Mouse (Mus musculus) bone marrow macrophage, adult 2 months (primary cell): Measurements from ENCODE around the gene Slc9c1. TPM values are rescaled to one million over a fixed set of nuclear protein-coding genes. Genes with fewer than 3 reads are reported as not detected.

Source experiments
- H3K27ac ChIP-seq: 2 replicates; pipeline ENCODE4 v1.5.1; 2012; ENCODE audit warnings: low read depth, low read length; ENCODE audit not compliant: insufficient read depth
- H3K4me1 ChIP-seq: 2 replicates; pipeline ENCODE4 v1.6.1; 2012; ENCODE audit warnings: low read length; ENCODE audit not compliant: control insufficient read depth, insufficient read depth
- H3K4me3 ChIP-seq: 2 replicates; pipeline ENCODE4 v1.5.1; 2012; ENCODE audit warnings: mild to moderate bottlenecking, low read length, moderate library complexity; ENCODE audit not compliant: insufficient read depth
- CTCF ChIP-seq: IDR thresholded peaks from 2 replicates; pipeline ENCODE4 v1.5.1; 2012; ENCODE audit warnings: low read depth, mild to moderate bottlenecking, low read length, moderate library complexity
- POLR2A ChIP-seq: IDR thresholded peaks from 2 replicates; pipeline ENCODE4 v1.6.1; 2012; ENCODE audit warnings: mild to moderate bottlenecking, low read depth, low read length, borderline replicate concordance
- polyA plus RNA-seq: library from polyadenylated mRNA; stranded (reverse); fragments of >200 nt; gene quantifications from 2 replicates; pipeline ENCODE4 v1.2.4, GENCODE M21; 2012; ENCODE audit not compliant: missing spikeins, insufficient read depth, insufficient read length

The Slc9c1 gene
- polyA plus RNA-seq, 1 experiment: not detected

GRCm38 (mm10) chr16:45619751-45620375, 84.8 kb downstream of the Slc9c1 start:
- no peaks in the 10 kb centered on the region for H3K4me1 ChIP-seq
- no peak overlapping the region for H3K27ac ChIP-seq
- H3K4me3 ChIP-seq: no peak overlapping the region
- no peak for TF ChIP-seq POLR2A
- no peak for TF ChIP-seq CTCF

- Histone ChIP-seq H3K4me1 (peaks cover under 1% of the 10 kb centered on the region; the same call in 1 of the 2 replicates), H3K4me3 (no peak overlapping the region), H3K27ac (no peak overlapping the region)
- TF ChIP-seq POLR2A (no peak), CTCF (no peak)
These were observed 88.1 kb downstream of the Slc9c1 start for GRCm38 (mm10) chr16:45623230-45623629.

- Histone ChIP-seq H3K4me1 (peaks cover 2% of the 10 kb centered on the region; the same call in 1 of the 2 replicates), H3K27ac (no peak overlapping the region), H3K4me3 (no peak overlapping the region)
- TF ChIP-seq POLR2A (no peak), CTCF (no peak)
These were observed 89.7 kb downstream of the Slc9c1 start for GRCm38 (mm10) chr16:45624791-45625190.

GRCm38 (mm10) chr16:45625342-45625741, 90.2 kb downstream of the Slc9c1 start:
- TF ChIP-seq POLR2A: no peak
- TF ChIP-seq CTCF: no peak
- Histone ChIP-seq H3K4me1 (peaks cover 2% of the 10 kb centered on the region; the same call in 1 of the 2 replicates), H3K27ac (no peak overlapping the region), H3K4me3 (no peak overlapping the region)

GRCm38 (mm10) chr16:45629497-45630105, 94.5 kb downstream of the Slc9c1 start:
- Histone ChIP-seq H3K27ac (no peak overlapping the region), H3K4me1 (peaks cover 2% of the 10 kb centered on the region; the same call in 1 of the 2 replicates), H3K4me3 (no peak overlapping the region)
- TF ChIP-seq POLR2A: no peak
- TF ChIP-seq CTCF: no peak

- Histone ChIP-seq H3K27ac (no peak overlapping the region), H3K4me3 (no peak overlapping the region), H3K4me1 (peaks cover 2% of the 10 kb centered on the region; the same call in 1 of the 2 replicates)
- TF ChIP-seq POLR2A: no peak
These were observed 95.3 kb downstream of the Slc9c1 start for GRCm38 (mm10) chr16:45630347-45630960.

GRCm38 (mm10) chr16:45632420-45632819, 97.3 kb downstream of the Slc9c1 start:
- no peak overlapping the region for H3K27ac ChIP-seq
- H3K4me1 ChIP-seq: peaks cover 2% of the 10 kb centered on the region; the same call in 1 of the 2 replicates
- TF ChIP-seq POLR2A (no peak), CTCF (no peak)
- no peak overlapping the region for H3K4me3 ChIP-seq

- Histone ChIP-seq H3K4me1 (no peaks in the 10 kb centered on the region), H3K4me3 (no peak overlapping the region), H3K27ac (no peak overlapping the region)
- TF ChIP-seq CTCF (no peak), POLR2A (no peak)
These were observed 100.7 kb downstream of the Slc9c1 start for GRCm38 (mm10) chr16:45635826-45636225.

- H3K4me3 ChIP-seq: no peak overlapping the region
- TF ChIP-seq CTCF: no peak
- TF ChIP-seq POLR2A: no peak
- peaks cover 8% of the 10 kb centered on the region for H3K4me1 ChIP-seq
- no peak overlapping the region for H3K27ac ChIP-seq
These were observed 105.1 kb downstream of the Slc9c1 start for GRCm38 (mm10) chr16:45640070-45640762.
